Mouse (Mus musculus) right cerebral cortex, adult 2 months (tissue): ENCODE results near the gene Nup93.
"Not testable (repeated sequence)": the region's sequence is repeated elsewhere in the genome, so short reads cannot be mapped to it uniquely, and the experiment has no call there.

Source experiments
- DNase-seq, 2 experiments: peaks; one replicate each; pipeline ENCODE4 v3.0.0; 2021 to 2022; ENCODE audit warnings: low spot score in 2 of 2

Nup93 gene

GRCm38 (mm10) chr8:94214252-94215173, at the start of gene Nup93:
Nup93 (plus strand) TSS chr8:94214564.
- DNase-seq, result peak; percentile 98 to 99

- not testable (repeated sequence) for DNase-seq
These were observed 48.6 kb upstream of the Nup93 start for GRCm38 (mm10) chr8:94165772-94166171.

DNA sequence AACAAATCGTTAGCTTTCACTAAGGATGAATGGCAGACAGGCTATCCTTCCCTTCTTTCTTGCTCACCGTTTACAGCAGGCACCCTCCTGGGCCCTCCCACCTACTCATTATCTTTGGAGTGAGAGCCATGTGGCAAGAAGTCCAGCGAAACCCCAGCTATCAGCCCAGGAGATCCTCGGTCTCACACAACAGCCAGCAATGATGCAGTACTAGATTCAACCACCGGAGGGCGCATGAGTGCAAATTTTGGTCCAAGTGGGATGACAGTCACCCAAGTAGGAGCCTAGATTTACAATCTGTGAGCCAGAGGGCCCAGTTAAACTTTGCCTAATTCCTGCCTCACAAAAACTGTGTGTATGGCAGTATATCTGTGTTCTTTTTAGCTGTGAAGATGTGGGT, 47.1 kb upstream of the Nup93 start:
- peak; percentile 98 for DNase-seq

GRCm38 (mm10) chr8:94169547-94169946, 44.8 kb upstream of the Nup93 start:
- DNase-seq, result no peak

GRCm38 (mm10) chr8:94171321-94171755, 43.0 kb upstream of the Nup93 start:
- no peak for DNase-seq

DNA sequence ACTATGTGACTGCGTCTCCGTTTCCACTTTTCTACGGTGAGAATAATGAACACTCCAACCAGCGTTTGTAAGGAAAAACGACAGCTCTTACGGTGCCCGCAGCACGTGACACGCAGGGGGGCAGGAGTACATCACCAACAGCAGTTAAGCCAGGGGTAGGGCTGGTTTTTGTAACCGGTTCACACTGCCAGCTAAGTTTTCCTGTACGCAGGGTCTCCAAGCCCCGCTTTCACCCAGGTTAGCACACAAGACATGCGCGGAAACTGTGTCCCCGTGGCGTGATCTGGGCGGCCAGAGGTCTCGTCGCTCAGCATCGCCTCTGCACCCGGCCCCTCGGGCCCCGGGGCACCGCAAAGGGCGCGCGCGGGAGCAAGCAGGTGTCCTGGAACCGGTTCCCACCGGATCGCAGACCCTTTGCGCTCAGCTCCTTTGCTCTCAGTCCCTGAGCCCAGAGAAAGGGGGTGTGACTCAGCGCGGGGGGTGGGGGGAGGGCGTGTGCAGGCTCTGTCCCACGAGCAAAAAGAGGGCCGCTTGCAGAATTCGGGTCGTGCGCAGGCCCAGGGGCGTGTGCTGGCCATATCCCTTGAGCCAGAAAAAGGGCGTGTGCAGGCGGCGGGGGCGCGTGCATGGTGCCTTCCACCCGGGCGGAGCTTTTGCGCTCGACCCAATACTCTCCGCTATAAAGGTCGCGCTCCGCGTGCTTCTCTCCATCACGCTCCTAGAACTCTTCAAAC, 42.1 kb upstream of the Nup93 start, which contains the start of gene Mt2:
Mt2 (plus strand) TSS at position 590 of the 734 bp plus-strand sequence.
- DNase-seq, result peak; percentile 56 to 60

- no peak for DNase-seq
These were observed 41.3 kb upstream of the Nup93 start for GRCm38 (mm10) chr8:94172809-94173732.

- no peak for DNase-seq
These were observed 40.4 kb upstream of the Nup93 start for GRCm38 (mm10) chr8:94173848-94174403.

DNA sequence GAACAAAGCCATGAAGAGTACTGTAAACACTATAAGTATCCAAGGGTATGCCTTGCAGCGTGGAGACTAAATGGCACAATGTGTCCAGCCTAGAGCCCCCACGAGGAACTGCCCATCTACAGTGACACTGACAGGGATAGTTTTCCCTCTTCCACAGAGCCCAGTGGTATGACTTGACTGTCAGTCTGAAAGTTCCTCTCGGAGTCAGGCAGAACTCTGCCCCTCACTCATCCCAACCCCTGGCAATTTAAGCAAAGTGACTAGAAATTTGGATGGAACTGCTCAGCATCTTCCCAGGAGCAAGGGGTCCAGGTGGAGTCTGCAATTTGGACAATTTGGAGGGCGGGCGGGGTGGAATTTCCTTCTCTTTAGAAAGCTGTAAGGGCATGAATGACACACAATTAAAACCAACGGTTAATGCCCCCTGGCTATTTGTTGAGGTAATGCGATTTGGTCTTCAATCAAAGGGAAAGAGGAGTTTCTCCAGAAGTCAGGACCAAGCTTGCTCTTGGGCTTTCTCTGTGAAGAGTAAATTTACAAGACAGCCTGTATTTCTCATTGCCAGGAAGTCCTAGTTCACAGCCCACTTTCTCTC, 39.6 kb upstream of the Nup93 start:
- no peak for DNase-seq

- no peak for DNase-seq
These were observed 36.5 kb upstream of the Nup93 start for GRCm38 (mm10) chr8:94177716-94178390.

DNA sequence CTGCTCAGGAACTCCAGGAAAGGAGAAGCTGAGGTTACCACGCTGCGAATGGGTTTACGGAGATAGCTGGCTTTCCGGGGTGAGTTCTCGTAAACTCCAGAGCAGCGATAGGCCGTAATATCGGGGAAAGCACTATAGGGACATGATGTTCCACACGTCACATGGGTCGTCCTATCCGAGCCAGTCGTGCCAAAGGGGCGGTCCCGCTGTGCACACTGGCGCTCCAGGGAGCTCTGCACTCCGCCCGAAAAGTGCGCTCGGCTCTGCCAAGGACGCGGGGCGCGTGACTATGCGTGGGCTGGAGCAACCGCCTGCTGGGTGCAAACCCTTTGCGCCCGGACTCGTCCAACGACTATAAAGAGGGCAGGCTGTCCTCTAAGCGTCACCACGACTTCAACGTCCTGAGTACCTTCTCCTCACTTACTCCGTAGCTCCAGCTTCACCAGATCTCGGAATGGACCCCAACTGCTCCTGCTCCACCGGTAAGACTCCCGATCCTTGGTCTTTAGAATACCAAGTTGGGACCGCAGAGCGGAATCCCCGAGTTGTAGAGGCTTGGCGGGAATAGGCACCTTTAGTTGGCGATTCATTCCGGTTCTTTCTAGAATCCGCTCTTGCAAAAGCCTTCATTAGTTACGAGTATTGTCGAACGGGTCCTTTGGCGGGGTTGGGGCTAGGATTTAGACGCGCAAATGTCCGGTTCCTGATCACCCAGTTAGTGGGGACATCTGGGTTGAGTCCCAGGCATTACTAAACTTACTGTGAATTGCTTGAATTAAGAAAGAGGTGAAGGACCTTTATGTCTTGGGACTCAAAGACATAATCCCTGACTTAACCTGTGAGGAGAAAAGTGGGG, 35.3 kb upstream of the Nup93 start, which contains the start of gene Mt1:
Mt1 (plus strand) TSS at position 226 of the 856 bp plus-strand sequence.
- DNase-seq, result peak; percentile 85

DNA sequence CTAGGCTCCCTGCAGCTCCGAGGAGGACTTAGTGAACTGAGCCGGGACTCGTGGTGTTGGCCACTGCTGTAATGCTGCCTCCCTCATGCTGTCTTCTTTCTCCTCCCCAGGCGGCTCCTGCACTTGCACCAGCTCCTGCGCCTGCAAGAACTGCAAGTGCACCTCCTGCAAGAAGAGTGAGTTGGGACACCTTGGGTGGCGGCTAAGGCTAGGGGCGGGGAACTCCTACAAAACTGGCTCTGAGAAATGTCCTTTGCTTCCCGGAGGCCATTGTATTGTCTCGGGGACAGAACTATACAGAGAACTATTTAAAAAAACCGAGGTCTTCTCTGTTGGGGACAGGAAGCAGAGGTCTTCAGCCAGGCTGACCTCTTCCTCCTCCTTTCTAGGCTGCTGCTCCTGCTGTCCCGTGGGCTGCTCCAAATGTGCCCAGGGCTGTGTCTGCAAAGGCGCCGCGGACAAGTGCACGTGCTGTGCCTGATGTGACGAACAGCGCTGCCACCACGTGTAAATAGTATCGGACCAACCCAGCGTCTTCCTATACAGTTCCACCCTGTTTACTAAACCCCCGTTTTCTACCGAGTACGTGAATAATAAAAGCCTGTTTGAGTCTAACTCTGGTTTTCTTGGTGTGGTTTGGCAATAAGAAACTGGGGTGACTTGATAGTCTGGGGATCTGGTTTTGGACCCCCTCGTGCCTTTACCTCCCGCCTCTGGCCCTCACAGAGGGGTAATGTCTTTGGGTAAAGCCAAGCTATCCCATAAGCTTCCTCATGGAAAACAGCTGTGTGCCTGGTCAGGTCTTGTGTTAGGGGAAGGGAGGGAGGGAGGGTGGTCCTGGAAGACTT, 34.4 kb upstream of the Nup93 start:
- no peak for DNase-seq

DNA sequence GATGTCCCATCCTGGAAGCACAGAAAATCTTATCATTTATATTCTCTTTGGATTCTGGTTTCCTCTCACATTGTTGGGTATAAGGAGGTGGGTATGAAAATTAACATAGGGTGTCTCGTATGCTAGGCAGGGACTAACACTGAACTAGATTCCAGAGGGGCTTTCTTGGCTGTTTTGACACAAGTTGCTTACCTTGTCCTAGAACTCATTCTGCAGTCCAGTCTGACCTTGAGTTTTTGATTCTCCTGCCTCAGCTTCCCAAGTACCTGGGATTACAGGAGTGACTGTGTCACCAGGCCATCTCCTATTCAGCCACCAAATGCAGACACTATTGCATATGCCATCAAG, 33.8 kb upstream of the Nup93 start:
- DNase-seq, result no peak

- no peak for DNase-seq
These were observed 32.1 kb upstream of the Nup93 start for GRCm38 (mm10) chr8:94182055-94182929.

DNA sequence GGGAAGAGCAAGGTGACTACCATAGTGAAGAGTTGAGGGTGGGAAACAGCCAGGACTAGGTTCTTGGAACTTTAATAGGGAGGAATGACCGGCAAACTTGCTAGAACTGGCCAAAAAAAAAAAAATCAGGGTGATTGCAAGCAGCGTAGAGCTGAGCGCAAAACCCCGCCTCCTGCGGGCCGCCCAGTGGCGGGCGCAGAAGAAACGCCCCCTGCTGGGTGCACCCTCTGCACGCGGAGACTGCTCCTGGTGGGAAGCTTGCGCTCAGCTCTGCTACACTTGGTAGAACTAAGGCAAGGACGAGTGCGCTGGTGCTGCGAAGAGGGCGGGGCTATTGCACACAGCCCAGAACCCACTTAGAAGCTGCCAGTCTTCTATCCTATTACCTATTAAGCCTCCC, 31.2 kb upstream of the Nup93 start:
- DNase-seq, result peak; percentile 62 to 63

DNA sequence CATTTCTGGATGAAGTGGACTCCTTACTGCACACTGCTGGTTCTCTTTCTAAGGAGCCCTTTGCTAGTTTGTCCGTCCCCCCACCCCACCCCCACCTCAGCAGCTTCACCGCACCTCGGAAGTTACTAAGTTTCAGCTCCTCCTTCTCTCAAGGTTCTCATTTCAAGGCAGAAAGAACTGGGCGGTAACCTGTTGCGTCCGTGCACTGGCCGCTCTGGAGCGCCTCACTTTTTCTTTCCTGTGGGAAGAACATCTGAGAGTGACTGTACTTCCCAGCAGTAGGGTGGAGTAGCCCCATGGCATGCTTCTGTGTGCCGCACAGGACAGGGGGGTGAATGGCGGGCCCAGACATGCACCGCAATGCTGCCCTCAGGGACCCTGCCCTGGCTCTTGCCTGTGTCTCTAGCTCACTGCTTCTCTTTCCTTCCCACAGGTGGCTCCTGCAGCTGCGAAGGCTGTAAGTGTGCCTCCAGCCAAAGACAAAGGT, 30.0 kb upstream of the Nup93 start:
- no peak for DNase-seq

DNA sequence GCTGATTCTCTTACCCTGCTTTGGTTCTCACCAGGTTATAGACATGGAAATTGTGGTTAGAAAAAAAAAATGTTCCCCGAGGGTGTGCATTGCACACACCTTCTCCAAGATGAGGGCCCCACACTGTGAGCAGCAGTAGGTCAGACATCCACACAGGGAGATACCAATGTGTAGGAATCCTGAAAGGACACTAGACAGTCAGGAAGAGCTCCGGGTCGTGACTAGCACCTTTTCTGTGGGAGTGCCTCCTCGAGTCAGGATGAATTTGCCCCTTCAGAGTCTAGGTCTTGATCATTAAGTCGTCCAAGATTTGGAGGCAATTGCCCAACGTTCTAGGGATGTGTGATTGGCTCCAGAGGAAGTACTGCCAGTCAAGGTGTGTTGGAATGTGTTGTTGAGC, 28.6 kb upstream of the Nup93 start:
- DNase-seq, result no peak
